Mouse (Mus musculus): ENCODE results near the gene Arrdc4. TPM values are rescaled to one million over a fixed set of nuclear protein-coding genes. Genes with fewer than 3 reads are reported as not detected.

Gene Arrdc4
- total and polyA plus RNA-seq, 2 experiments from 2014 or later, result 54.3 to 56.7 TPM

GRCm38 (mm10) chr7:68738676-68739399, 10.2 kb downstream of the Arrdc4 start:
- TF ChIP-seq CTCF (IDR thresholded peaks at IDR 0.05; ENCODE audit: low read depth), result no peak
- Histone ChIP-seq H3K27me3 (ENCODE audit: insufficient read depth, low read length) (no peaks in the 10 kb centered on the region), H3K4me2 (ENCODE audit: low read depth, low read length) (no peak overlapping the region), H3K4me3 (ENCODE audit: low read length) (no peak overlapping the region), H3K9ac (replicated peaks; ENCODE audit: low read length) (no peak overlapping the region), H3K9me3 (ENCODE audit: low read length) (no peaks in the 10 kb centered on the region), H3K27ac (no peak overlapping the region), H3K36me3 (ENCODE audit: insufficient read depth, low read length) (peaks cover 50% of the 10 kb centered on the region), H3K4me1 (ENCODE audit: insufficient read depth, low read length) (no peaks in the 10 kb centered on the region)
- WGBS, result 93% methylated on average over 11 of the region's 11 CpGs
- no peak for DNase-seq (ENCODE audit: low spot score)
- no peak for ATAC-seq

- WGBS, result 96% methylated on average over 5 of the region's 5 CpGs
- Histone ChIP-seq H3K36me3 (ENCODE audit: insufficient read depth, low read length) (no peaks in the 10 kb centered on the region), H3K9ac (replicated peaks; ENCODE audit: low read length) (no peak overlapping the region), H3K9me3 (ENCODE audit: low read length) (no peaks in the 10 kb centered on the region), H3K4me3 (ENCODE audit: low read length) (no peak overlapping the region), H3K4me1 (ENCODE audit: insufficient read depth, low read length) (no peaks in the 10 kb centered on the region), H3K27ac (no peak overlapping the region), H3K27me3 (ENCODE audit: insufficient read depth, low read length) (no peaks in the 10 kb centered on the region), H3K4me2 (ENCODE audit: low read depth, low read length) (no peak overlapping the region)
- ATAC-seq (no peak), DNase-seq (ENCODE audit: low spot score) (no peak)
- TF ChIP-seq CTCF (IDR thresholded peaks at IDR 0.05; ENCODE audit: low read depth), result no peak
Measured at GRCm38 (mm10) chr7:68726380-68726779, 22.7 kb downstream of the Arrdc4 start.

- no peaks in the 10 kb centered on the region for H3K4me1 ChIP-seq (ENCODE audit: insufficient read depth, low read length)
- ATAC-seq (no peak), DNase-seq (ENCODE audit: low spot score) (no peak)
- H3K27ac ChIP-seq, result no peak overlapping the region
- H3K27me3 ChIP-seq (ENCODE audit: insufficient read depth, low read length), result no peaks in the 10 kb centered on the region
- no peaks in the 10 kb centered on the region for H3K36me3 ChIP-seq (ENCODE audit: insufficient read depth, low read length)
- no peak overlapping the region for H3K9ac ChIP-seq (replicated peaks; ENCODE audit: low read length)
- no peaks in the 10 kb centered on the region for H3K9me3 ChIP-seq (ENCODE audit: low read length)
- WGBS, result 85% methylated on average over 7 of the region's 7 CpGs
- H3K4me3 ChIP-seq (ENCODE audit: low read length), result no peak overlapping the region
- H3K4me2 ChIP-seq (ENCODE audit: low read depth, low read length), result no peak overlapping the region
- TF ChIP-seq CTCF (IDR thresholded peaks at IDR 0.05; ENCODE audit: low read depth), result no peak
Measured at GRCm38 (mm10) chr7:68724711-68725110, 24.3 kb downstream of the Arrdc4 start.

GRCm38 (mm10) chr7:68721520-68721919, 27.5 kb downstream of the Arrdc4 start:
- H3K36me3 ChIP-seq (ENCODE audit: insufficient read depth, low read length), result no peaks in the 10 kb centered on the region

GRCm38 (mm10) chr7:68717988-68718387, 31.1 kb downstream of the Arrdc4 start:
- TF ChIP-seq CTCF (IDR thresholded peaks at IDR 0.05; ENCODE audit: low read depth), result no peak
- no peaks in the 10 kb centered on the region for H3K9me3 ChIP-seq (ENCODE audit: low read length)
- H3K9ac ChIP-seq (replicated peaks; ENCODE audit: low read length), result no peak overlapping the region
- DNase-seq (ENCODE audit: low spot score), result no peak
- H3K4me1 ChIP-seq (ENCODE audit: insufficient read depth, low read length), result peaks cover 3% of the 10 kb centered on the region; the same call in 1 of the 2 replicates
- H3K27me3 ChIP-seq (ENCODE audit: insufficient read depth, low read length), result no peaks in the 10 kb centered on the region
- no peaks in the 10 kb centered on the region for H3K36me3 ChIP-seq (ENCODE audit: insufficient read depth, low read length)
- H3K4me2 ChIP-seq (ENCODE audit: low read depth, low read length), result 0 out of 2 replicates have a peak overlapping the region, but pooled peaks have one; percentile 37
- ATAC-seq, result no peak
- H3K4me3 ChIP-seq (ENCODE audit: low read length), result no peak overlapping the region
- no peak overlapping the region for H3K27ac ChIP-seq

More at GRCm38 (mm10) chr7:68721520-68721919, 27.5 kb downstream of the Arrdc4 start:
- 93% methylated on average over 4 of the region's 4 CpGs for WGBS
- Histone ChIP-seq H3K4me3 (ENCODE audit: low read length) (no peak overlapping the region), H3K4me2 (ENCODE audit: low read depth, low read length) (no peak overlapping the region), H3K9ac (replicated peaks; ENCODE audit: low read length) (no peak overlapping the region), H3K4me1 (ENCODE audit: insufficient read depth, low read length) (peaks cover 3% of the 10 kb centered on the region; the same call in 1 of the 2 replicates), H3K9me3 (ENCODE audit: low read length) (no peaks in the 10 kb centered on the region), H3K27me3 (ENCODE audit: insufficient read depth, low read length) (no peaks in the 10 kb centered on the region), H3K27ac (no peak overlapping the region)
- no peak for DNase-seq (ENCODE audit: low spot score)
- no peak for TF ChIP-seq CTCF (IDR thresholded peaks at IDR 0.05; ENCODE audit: low read depth)
- no peak for ATAC-seq

- WGBS, result 25% methylated on average over 10 of the region's 10 CpGs
- Histone ChIP-seq H3K4me3 (ENCODE audit: low read length) (no peak overlapping the region), H3K4me2 (ENCODE audit: low read depth, low read length) (peak overlapping the region; percentile 37; the same call in 1 of the 2 replicates), H3K9me3 (ENCODE audit: low read length) (no peaks in the 10 kb centered on the region), H3K4me1 (ENCODE audit: insufficient read depth, low read length) (peaks cover 3% of the 10 kb centered on the region; the same call in 1 of the 2 replicates), H3K36me3 (ENCODE audit: insufficient read depth, low read length) (no peaks in the 10 kb centered on the region), H3K27ac (no peak overlapping the region), H3K27me3 (ENCODE audit: insufficient read depth, low read length) (no peaks in the 10 kb centered on the region), H3K9ac (replicated peaks; ENCODE audit: low read length) (no peak overlapping the region)
- ATAC-seq, result peak; percentile 45; the same call in 1 of the 2 replicates
- peak; percentile 78 for DNase-seq (ENCODE audit: low spot score)
- no peak for TF ChIP-seq CTCF (IDR thresholded peaks at IDR 0.05; ENCODE audit: low read depth)
Measured at GRCm38 (mm10) chr7:68717498-68717897, 31.5 kb downstream of the Arrdc4 start.

- Histone ChIP-seq H3K9ac (replicated peaks; ENCODE audit: low read length) (no peak overlapping the region), H3K36me3 (ENCODE audit: insufficient read depth, low read length) (no peaks in the 10 kb centered on the region), H3K9me3 (ENCODE audit: low read length) (no peaks in the 10 kb centered on the region), H3K27ac (no peak overlapping the region), H3K4me3 (ENCODE audit: low read length) (no peak overlapping the region), H3K27me3 (ENCODE audit: insufficient read depth, low read length) (no peaks in the 10 kb centered on the region), H3K4me2 (ENCODE audit: low read depth, low read length) (no peak overlapping the region), H3K4me1 (ENCODE audit: insufficient read depth, low read length) (peaks cover 3% of the 10 kb centered on the region; the same call in 1 of the 2 replicates)
- ATAC-seq (no peak), DNase-seq (ENCODE audit: low spot score) (no peak)
- 68% methylated on average over 8 of the region's 8 CpGs for WGBS
- no peak for TF ChIP-seq CTCF (IDR thresholded peaks at IDR 0.05; ENCODE audit: low read depth)
Measured at GRCm38 (mm10) chr7:68716926-68717325, 32.1 kb downstream of the Arrdc4 start.

All from hindbrain, postnatal 0 days (tissue).